Mouse (Mus musculus): ENCODE measurements around the gene Olfr221. TPM values are rescaled to one million over a fixed set of nuclear protein-coding genes. Genes with fewer than 3 reads are reported as not detected.
A peak's percentile ranks its signal among the peaks of the same experiment; 100 is the strongest.

Gene Olfr221
- polyA plus RNA-seq, 1 experiment from 2014 or later = not detected

- Histone ChIP-seq H3K27ac (peak overlapping the region; percentile 100), H3K4me3 (peak overlapping the region; percentile 80), H3K4me1 (replicated peaks) (peaks cover 85% of the 10 kb centered on the region), H3K27me3 (ENCODE audit: insufficient read depth, poor library complexity, severe bottlenecking) (no peaks in the 10 kb centered on the region; the same call in 1 of the 2 replicates), H3K36me3 (peaks cover 50% of the 10 kb centered on the region), H3K9me3 (no peaks in the 10 kb centered on the region)
- no peak for DNase-seq (ENCODE audit: low spot score)
- WGBS = 32% methylated on average over 26 of the region's 26 CpGs
Measured at GRCm38 (mm10) chr14:52009361-52009760, 32.9 kb downstream of the Olfr221 start.

DNA sequence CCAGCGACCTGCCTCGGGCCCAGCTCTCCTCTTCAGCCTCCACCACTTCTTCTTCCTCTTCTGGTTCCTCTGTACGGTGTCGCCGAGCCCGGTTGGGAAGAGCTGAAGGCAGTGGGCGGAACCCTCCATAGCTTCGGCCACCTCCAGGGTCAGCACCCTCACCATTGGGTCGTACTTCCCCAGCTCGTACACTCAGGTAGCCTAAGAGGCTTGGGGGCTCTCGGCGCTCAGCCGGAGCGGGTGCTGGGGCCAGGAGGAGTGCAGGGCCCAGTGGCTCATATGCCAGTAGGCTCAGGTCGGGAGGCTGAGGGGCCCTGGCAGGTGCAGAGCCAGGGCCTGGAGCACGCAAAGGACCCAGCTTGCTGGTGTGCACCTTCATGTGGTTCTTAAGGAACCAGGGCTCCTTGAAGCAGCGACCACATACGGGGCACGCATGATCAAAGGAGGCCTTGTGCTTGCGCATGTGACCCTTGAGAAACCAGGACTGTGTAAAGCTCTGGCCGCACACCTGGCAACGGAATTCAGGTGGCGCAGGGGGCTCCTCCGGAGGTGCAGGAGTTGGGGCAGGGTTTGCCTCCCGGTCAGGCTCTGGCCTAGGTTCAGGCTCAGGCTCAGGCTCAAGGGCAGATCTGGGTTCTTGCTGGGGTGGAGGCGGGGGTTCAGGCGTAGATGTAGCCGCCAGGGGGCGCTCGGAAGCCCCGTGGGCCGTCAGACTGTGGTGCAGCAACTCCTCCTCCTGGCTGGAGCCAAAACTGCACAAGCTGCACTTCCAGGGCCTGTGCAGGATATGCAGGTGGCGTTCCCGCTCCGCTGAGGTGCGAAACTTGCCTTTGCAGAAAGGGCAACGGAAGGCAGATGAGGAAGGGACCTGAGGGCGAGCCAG is 33.7 kb downstream of the Olfr221 start:
- peak; percentile 89 for DNase-seq (ENCODE audit: low spot score)
- peak overlapping the region; percentile 80 for H3K4me3 ChIP-seq
- H3K27me3 ChIP-seq (ENCODE audit: insufficient read depth, poor library complexity, severe bottlenecking) = no peaks in the 10 kb centered on the region; the same call in 1 of the 2 replicates
- 53% methylated on average over 38 of the region's 38 CpGs for WGBS
- H3K4me1 ChIP-seq (replicated peaks) = peaks cover 93% of the 10 kb centered on the region
- H3K36me3 ChIP-seq = peaks cover 58% of the 10 kb centered on the region
- no peaks in the 10 kb centered on the region for H3K9me3 ChIP-seq
- peak overlapping the region; percentile 100 for H3K27ac ChIP-seq

GRCm38 (mm10) chr14:52006771-52007170 is 35.5 kb downstream of the Olfr221 start:
- DNase-seq (ENCODE audit: low spot score) = no peak
- Histone ChIP-seq H3K4me1 (replicated peaks) (peaks cover 81% of the 10 kb centered on the region), H3K36me3 (peaks cover 76% of the 10 kb centered on the region), H3K27me3 (ENCODE audit: insufficient read depth, poor library complexity, severe bottlenecking) (no peaks in the 10 kb centered on the region; the same call in 1 of the 2 replicates), H3K27ac (no peak overlapping the region), H3K9me3 (no peaks in the 10 kb centered on the region), H3K4me3 (no peak overlapping the region)
- WGBS = 94% methylated on average over 23 of the region's 23 CpGs

- DNase-seq (ENCODE audit: low spot score) = no peak
- Histone ChIP-seq H3K9me3 (no peaks in the 10 kb centered on the region), H3K27ac (no peak overlapping the region), H3K4me3 (no peak overlapping the region), H3K36me3 (peaks cover 81% of the 10 kb centered on the region), H3K27me3 (ENCODE audit: insufficient read depth, poor library complexity, severe bottlenecking) (no peaks in the 10 kb centered on the region; the same call in 1 of the 2 replicates), H3K4me1 (replicated peaks) (peaks cover 75% of the 10 kb centered on the region)
- 77% methylated on average over 8 of the region's 8 CpGs for WGBS
Measured at GRCm38 (mm10) chr14:52006241-52006640, 36.0 kb downstream of the Olfr221 start.

- 83% methylated on average over 6 of the region's 6 CpGs for WGBS
- Histone ChIP-seq H3K27ac (no peak overlapping the region), H3K27me3 (ENCODE audit: insufficient read depth, poor library complexity, severe bottlenecking) (no peaks in the 10 kb centered on the region; the same call in 1 of the 2 replicates), H3K4me3 (no peak overlapping the region), H3K9me3 (no peaks in the 10 kb centered on the region), H3K4me1 (replicated peaks) (peaks cover 69% of the 10 kb centered on the region), H3K36me3 (peaks cover 87% of the 10 kb centered on the region)
- DNase-seq (ENCODE audit: low spot score) = no peak
Measured at GRCm38 (mm10) chr14:52005616-52006015, 36.6 kb downstream of the Olfr221 start.

DNA sequence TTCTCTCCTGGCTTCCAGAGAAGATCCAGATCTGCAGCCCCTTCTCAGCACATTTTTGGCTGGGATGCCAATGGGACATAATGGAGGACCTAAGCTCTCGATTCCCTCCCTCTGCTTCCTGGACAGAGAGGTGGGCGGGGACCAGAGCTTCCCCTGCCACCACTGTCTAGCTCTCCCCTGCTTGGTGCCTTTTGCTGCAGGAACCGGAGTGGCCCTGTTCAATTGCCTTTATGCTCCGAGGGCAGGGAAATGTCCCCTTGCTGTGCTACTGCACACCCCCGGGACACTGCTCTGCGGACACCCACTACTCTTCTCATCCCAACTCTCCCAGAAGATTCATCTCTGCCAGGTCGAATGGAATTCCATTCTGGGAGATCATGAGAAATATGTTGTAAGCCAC is 37.1 kb downstream of the Olfr221 start:
- Histone ChIP-seq H3K27ac (no peak overlapping the region), H3K4me3 (no peak overlapping the region), H3K27me3 (ENCODE audit: insufficient read depth, poor library complexity, severe bottlenecking) (no peaks in the 10 kb centered on the region; the same call in 1 of the 2 replicates), H3K4me1 (replicated peaks) (peaks cover 64% of the 10 kb centered on the region), H3K36me3 (peaks cover 92% of the 10 kb centered on the region), H3K9me3 (no peaks in the 10 kb centered on the region)
- DNase-seq (ENCODE audit: low spot score) = no peak
- whole genome bisulfite sequencing = 69% methylated on average over 7 of the region's 7 CpGs

DNA sequence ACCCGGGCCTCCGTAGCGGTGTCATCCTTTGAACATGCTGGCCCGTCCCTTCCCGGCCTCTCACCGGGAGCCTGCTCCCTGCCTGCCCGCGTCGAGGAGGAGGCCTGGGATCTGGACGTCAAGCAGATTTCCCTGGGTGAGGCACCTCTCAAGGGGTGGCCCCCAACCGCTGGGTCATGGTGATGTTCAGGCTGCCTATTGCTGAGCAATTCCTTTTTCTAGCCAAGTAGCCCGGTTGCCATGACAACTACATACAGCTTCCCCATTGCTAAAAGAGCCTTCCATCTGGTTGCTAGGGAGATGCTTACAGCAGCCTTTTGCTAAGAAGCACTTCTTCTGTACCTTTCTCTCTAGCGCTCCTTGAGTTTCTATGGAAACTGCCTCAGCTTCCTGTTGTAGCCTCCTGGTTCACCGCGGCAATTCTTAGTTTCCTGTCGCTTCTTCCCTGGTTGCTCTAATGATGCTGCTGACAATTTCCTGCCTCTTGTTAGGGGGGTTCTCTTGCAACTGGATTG is 38.2 kb downstream of the Olfr221 start:
- H3K36me3 ChIP-seq = peaks cover 96% of the 10 kb centered on the region
- H3K4me1 ChIP-seq (replicated peaks) = peaks cover 53% of the 10 kb centered on the region
- peak; percentile 69 for DNase-seq (ENCODE audit: low spot score)
- H3K9me3 ChIP-seq = no peaks in the 10 kb centered on the region
- WGBS = 25% methylated on average over 16 of the region's 16 CpGs
- H3K27ac ChIP-seq = peak overlapping the region; percentile 67
- no peaks in the 10 kb centered on the region for H3K27me3 ChIP-seq (ENCODE audit: insufficient read depth, poor library complexity, severe bottlenecking)
- peak overlapping the region; percentile 22 for H3K4me3 ChIP-seq

DNA sequence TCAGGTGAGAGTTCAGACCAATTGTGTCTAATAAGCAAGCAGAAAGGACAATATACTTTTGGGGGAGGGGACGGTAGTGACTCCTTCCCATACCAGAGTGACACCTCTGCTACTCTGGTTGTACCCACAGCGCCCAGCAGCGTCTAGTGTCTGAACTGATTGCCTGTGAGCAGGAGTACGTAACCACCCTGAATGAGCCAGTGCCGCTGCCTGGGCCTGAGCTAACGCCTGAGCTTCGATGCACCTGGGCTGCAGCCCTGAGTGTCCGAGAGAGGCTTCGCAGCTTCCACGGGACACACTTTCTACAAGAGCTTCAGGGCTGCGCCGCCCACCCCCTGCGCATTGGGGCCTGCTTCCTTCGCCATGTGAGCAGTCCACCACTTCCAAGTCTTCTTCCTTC is 44.8 kb downstream of the Olfr221 start:
- WGBS = 92% methylated on average over 14 of the region's 14 CpGs

DNA sequence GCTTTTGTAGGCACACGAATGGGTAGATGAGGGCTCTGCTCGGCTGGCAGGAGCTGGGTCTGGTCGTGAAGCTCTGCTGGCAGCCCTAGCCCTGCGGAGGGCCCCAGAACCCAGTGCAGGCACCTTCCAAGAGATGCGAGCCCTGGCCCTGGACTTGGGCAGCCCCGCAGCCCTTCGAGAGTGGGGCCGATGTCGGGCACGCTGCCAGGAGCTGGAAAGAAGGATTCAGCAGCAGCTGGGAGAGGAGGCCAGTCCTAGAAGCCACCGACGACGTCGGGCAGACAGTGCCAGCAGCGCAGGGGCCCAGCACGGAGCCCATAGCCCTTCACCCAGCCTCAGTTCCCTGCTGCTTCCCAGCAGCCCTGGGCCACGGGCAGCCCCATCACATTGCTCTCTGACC is 45.4 kb downstream of the Olfr221 start:
- H3K36me3 ChIP-seq = peaks cover 97% of the 10 kb centered on the region

More for the DNA sequence above, 44.8 kb downstream of the Olfr221 start:
- Histone ChIP-seq H3K27me3 (ENCODE audit: insufficient read depth, poor library complexity, severe bottlenecking) (no peaks in the 10 kb centered on the region), H3K36me3 (peaks cover 97% of the 10 kb centered on the region), H3K27ac (no peak overlapping the region), H3K4me1 (replicated peaks) (no peaks in the 10 kb centered on the region), H3K9me3 (no peaks in the 10 kb centered on the region), H3K4me3 (no peak overlapping the region)
- DNase-seq (ENCODE audit: low spot score) = no peak

GRCm38 (mm10) chr14:51996231-51996841 is 45.9 kb downstream of the Olfr221 start:
- DNase-seq (ENCODE audit: low spot score) = no peak
- no peak overlapping the region for H3K4me3 ChIP-seq
- WGBS = 88% methylated on average over 13 of the region's 13 CpGs
- H3K27ac ChIP-seq = no peak overlapping the region
- H3K4me1 ChIP-seq (replicated peaks) = no peaks in the 10 kb centered on the region
- no peaks in the 10 kb centered on the region for H3K27me3 ChIP-seq (ENCODE audit: insufficient read depth, poor library complexity, severe bottlenecking)
- no peaks in the 10 kb centered on the region for H3K9me3 ChIP-seq
- peaks cover 98% of the 10 kb centered on the region for H3K36me3 ChIP-seq

More for the DNA sequence above, 45.4 kb downstream of the Olfr221 start:
- WGBS = 74% methylated on average over 17 of the region's 17 CpGs
- no peak overlapping the region for H3K4me3 ChIP-seq
- no peaks in the 10 kb centered on the region for H3K9me3 ChIP-seq
- no peak for DNase-seq (ENCODE audit: low spot score)
- no peak overlapping the region for H3K27ac ChIP-seq
- H3K4me1 ChIP-seq (replicated peaks) = no peaks in the 10 kb centered on the region
- no peaks in the 10 kb centered on the region for H3K27me3 ChIP-seq (ENCODE audit: insufficient read depth, poor library complexity, severe bottlenecking)

DNA sequence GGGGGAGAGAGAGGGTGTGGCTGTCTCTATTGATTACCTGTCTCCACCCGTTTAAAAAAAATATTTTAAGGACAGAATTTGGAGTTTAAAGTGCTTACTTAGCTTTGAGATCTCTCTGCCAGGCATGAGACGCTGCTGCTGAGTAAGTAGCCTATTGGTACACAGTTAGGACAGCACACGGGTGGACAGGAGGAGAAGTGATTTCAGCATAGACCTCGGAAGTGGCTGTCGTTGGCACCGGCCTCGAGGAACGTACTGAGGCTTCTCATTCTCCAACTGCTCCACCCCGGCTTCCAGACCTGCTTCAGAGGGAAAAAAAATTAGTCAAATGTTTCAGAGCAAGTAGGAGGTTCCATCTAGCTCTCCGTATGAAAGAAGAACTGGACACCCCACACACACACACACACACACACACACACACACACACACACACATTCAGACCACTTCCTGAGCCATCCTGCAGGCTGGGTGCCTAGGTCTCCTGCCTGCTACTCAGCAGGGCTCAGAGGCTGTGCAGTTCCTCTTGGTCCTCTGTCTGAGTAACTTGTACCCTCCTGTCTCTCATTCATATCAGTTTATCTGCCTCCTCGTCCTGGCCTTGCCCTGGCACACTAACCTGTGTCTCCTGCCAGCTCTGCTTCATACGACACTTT is 46.9 kb downstream of the Olfr221 start:
- Histone ChIP-seq H3K9me3 (no peaks in the 10 kb centered on the region), H3K36me3 (peaks cover 98% of the 10 kb centered on the region), H3K27ac (no peak overlapping the region), H3K4me3 (no peak overlapping the region), H3K27me3 (ENCODE audit: insufficient read depth, poor library complexity, severe bottlenecking) (no peaks in the 10 kb centered on the region), H3K4me1 (replicated peaks) (no peaks in the 10 kb centered on the region)
- WGBS = 81% methylated on average over 12 of the region's 12 CpGs
- no peak for DNase-seq (ENCODE audit: low spot score)

DNA sequence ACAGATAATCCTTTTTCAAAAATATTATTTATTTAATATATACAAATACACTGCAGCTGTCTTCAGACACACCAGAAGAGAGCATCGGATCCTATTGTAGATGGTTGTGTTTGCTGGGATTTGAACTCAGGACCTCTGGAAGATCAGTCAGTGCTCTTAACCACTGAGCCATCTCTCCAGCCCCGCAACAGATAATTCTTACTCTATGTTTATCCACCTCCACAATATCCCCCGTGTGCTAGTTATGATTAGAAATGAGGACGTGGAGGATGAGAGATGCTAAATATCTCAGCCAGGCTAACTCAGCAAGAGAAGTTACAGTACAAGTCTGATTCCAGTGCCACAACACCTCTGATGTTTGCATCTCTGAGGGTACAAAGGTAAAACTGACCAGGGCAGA is 47.8 kb downstream of the Olfr221 start:
- H3K4me3 ChIP-seq = no peak overlapping the region
- peaks cover 6% of the 10 kb centered on the region for H3K4me1 ChIP-seq (replicated peaks)
- no peak overlapping the region for H3K27ac ChIP-seq
- DNase-seq (ENCODE audit: low spot score) = no peak
- H3K36me3 ChIP-seq = peaks cover 98% of the 10 kb centered on the region
- 91% methylated on average over 4 of the region's 4 CpGs for WGBS
- H3K9me3 ChIP-seq = no peaks in the 10 kb centered on the region
- no peaks in the 10 kb centered on the region for H3K27me3 ChIP-seq (ENCODE audit: insufficient read depth, poor library complexity, severe bottlenecking)
